10 mouse cellular contexts compared by ENCODE assay signal in the genomic region with DNA sequence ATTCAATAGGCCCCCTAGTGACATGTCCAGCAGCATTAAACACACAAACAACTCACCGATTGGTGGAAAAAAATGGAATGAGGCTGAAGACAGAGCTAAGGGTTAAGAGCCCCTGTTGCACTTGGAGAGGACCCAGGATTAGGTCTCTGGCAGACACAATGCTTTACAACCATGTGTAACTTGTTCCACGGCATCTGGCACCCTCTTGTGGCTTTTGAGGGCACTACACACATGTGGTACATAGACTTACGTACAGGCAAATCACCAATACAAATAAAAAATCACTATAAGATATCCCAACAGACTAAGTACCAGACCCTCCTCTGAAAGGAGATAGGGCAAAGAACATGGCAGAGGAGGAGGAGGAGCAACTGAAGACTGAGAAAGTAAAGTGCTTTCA. TPM values are rescaled to one million over a fixed set of nuclear protein-coding genes. Genes with fewer than 3 reads are reported as not detected.
A peak's percentile ranks its signal among the peaks of the same experiment; 100 is the strongest.
DNase-seq lines count a peak whose midpoint lies in the region; ATAC-seq and TF ChIP-seq lines count a peak whose summit lies in the region.
"Had no signal": no experiment of that assay in that cellular context is flagged by ENCODE, and none has a peak within 500 bp of the region (broad histone marks: within the 10 kb centered on the region; RNA-seq: fewer than 3 reads in every experiment).

No protein-coding gene starts in this region.

- no peak overlapping the region for H3ac ChIP-seq in C2C12 (ENCODE audit: control insufficient read depth, insufficient read length, low read depth)

- H3K36me3 ChIP-seq in kidney, embryonic 16.5 days (ENCODE audit: insufficient read depth, low read length) = no peaks in the 10 kb centered on the region
- H3K36me3 ChIP-seq in C2C12 (ENCODE audit: control insufficient read depth, insufficient read depth) = no peaks in the 10 kb centered on the region
- H3K36me3 ChIP-seq in embryonic facial prominence, embryonic 10.5 days (replicated peaks) = no peaks in the 10 kb centered on the region

- no peak overlapping the region for H3K27ac ChIP-seq in kidney, embryonic 16.5 days (ENCODE audit: low read length)
- no peak overlapping the region for H3K27ac ChIP-seq in embryonic facial prominence, embryonic 10.5 days (replicated peaks)
- H3K27ac ChIP-seq: macrophage had no signal

- peak; percentile 3 for TF ChIP-seq CTCF in C2C12 (IDR thresholded peaks at IDR 0.05; ENCODE audit: control insufficient read depth, insufficient read depth, insufficient read length)

- H3K79me2 ChIP-seq in C2C12 (ENCODE audit: control insufficient read depth, insufficient read depth) = no peaks in the 10 kb centered on the region

- no peaks in the 10 kb centered on the region; the same call in 1 of the 2 replicates for H3K9me3 ChIP-seq in kidney, embryonic 16.5 days (ENCODE audit: low read length)
- H3K9me3 ChIP-seq in embryonic facial prominence, embryonic 10.5 days = no peaks in the 10 kb centered on the region

- no peaks in the 10 kb centered on the region for H3K79me3 ChIP-seq in C2C12 (ENCODE audit: low read depth)

- no peaks in the 10 kb centered on the region for H3K4me1 ChIP-seq in kidney, embryonic 16.5 days (ENCODE audit: insufficient read depth, low read length)
- no peaks in the 10 kb centered on the region for H3K4me1 ChIP-seq in embryonic facial prominence, embryonic 10.5 days

- 75% methylated on average over 3 of the region's 3 CpGs for WGBS in kidney, embryonic 16.5 days
- 85% methylated on average over 3 of the region's 3 CpGs for WGBS in embryonic facial prominence, embryonic 10.5 days

- no peak overlapping the region for H3K4me3 ChIP-seq in kidney, embryonic 16.5 days (ENCODE audit: low read length)
- H3K4me3 ChIP-seq in C2C12 (ENCODE audit: insufficient read depth, poor library complexity, severe bottlenecking) = no peak overlapping the region
- no peak overlapping the region for H3K4me3 ChIP-seq in embryonic facial prominence, embryonic 10.5 days

- H3K4me2 ChIP-seq in kidney, embryonic 16.5 days (replicated peaks; ENCODE audit: low read depth, low read length) = no peak overlapping the region

- H3K27me3 ChIP-seq in kidney, embryonic 16.5 days (ENCODE audit: insufficient read depth, low read length) = no peaks in the 10 kb centered on the region
- no peaks in the 10 kb centered on the region for H3K27me3 ChIP-seq in C2C12 (ENCODE audit: control insufficient read depth, insufficient read depth, insufficient read length)
- H3K27me3 ChIP-seq in embryonic facial prominence, embryonic 10.5 days (replicated peaks; ENCODE audit: low read depth, poor library complexity, severe bottlenecking) = no peaks in the 10 kb centered on the region

- no peak overlapping the region for H3K9ac ChIP-seq in kidney, embryonic 16.5 days (replicated peaks; ENCODE audit: low read length)

- ATAC-seq in kidney, embryonic 16.5 days (ENCODE audit: low FRiP score, low TSS enrichment) = no peak

- DNase-seq in adrenal gland, adult (ENCODE audit: inconsistent age in 2 of 2, low spot score in 1 of 2) = peak; percentile 10 to 48
- DNase-seq in adrenal gland, adult 8-10 months = no peak
- DNase-seq in kidney, adult 9 months = peak; percentile 8
- peak; percentile 15 for DNase-seq in embryonic facial prominence, embryonic 10.5 days (ENCODE audit: low spot score)
- DNase-seq in thymus, postnatal 25 days = no peak
- DNase-seq in yolk sac, embryonic 10.5 days (ENCODE audit: low spot score) = no peak
- DNase-seq: cerebellum, postnatal 36 days had no signal

TF ChIP-seq in C2C12, 6 proteins besides CTCF, POLR2A, EP300 and RAD21:
- no peak for TF ChIP-seq MAX (IDR thresholded peaks at IDR 0.05)
- TF ChIP-seq USF1 (IDR thresholded peaks at IDR 0.05; ENCODE audit: low read depth) = no peak
- no peak for TF ChIP-seq CEBPB (IDR thresholded peaks at IDR 0.05; ENCODE audit: low read depth)
- TF ChIP-seq MYOD1 (IDR thresholded peaks at IDR 0.05; ENCODE audit: control insufficient read depth, insufficient read length, low read depth) = no peak
- TF ChIP-seq MYOG (IDR thresholded peaks at IDR 0.05; ENCODE audit: control insufficient read depth, extremely low read depth, insufficient read length) = no peak
- no peak for TF ChIP-seq FOSL1 (IDR thresholded peaks at IDR 0.05; ENCODE audit: insufficient read depth, low read length, poor library complexity, severe bottlenecking)

RNA-seq across cellular contexts. Expression of a gene that starts 37.5 kb away (rescaled TPM):
- total RNA-seq in adrenal gland, adult 8-10 months (2022) = 1 to 10 TPM; 2.6 to 5.2 (median 3.1) TPM
- 12.1 and 16.5 TPM in 2 replicates for polyA plus RNA-seq in kidney, embryonic 16.5 days (2015; fragmentation: Nextera tagmentation; extraction: Ambion mirVana)
- polyA plus RNA-seq in C2C12 (2012; fragmentation: generic; extraction: Trizol) = 4.2 TPM
- polyA plus RNA-seq in embryonic facial prominence, embryonic 10.5 days (2016; fragmentation: Nextera tagmentation; extraction: Ambion mirVana) = 31.6 and 34.7 TPM in 2 replicates
- polyA plus RNA-seq: macrophage had no signal

Comparison
In these comparisons a context has a peak if more than half of its experiments do, and no peak if none do; other contexts are left out.
1. DNase-seq: peak in adrenal gland, adult (2 of 2), kidney, adult 9 months (single experiment) and embryonic facial prominence, embryonic 10.5 days (single experiment); none in adrenal gland, adult 8-10 months (single experiment), thymus, postnatal 25 days (single experiment) and yolk sac, embryonic 10.5 days (single experiment).